Mouse (Mus musculus): ENCODE results near the gene Cyp2c23.
A peak's percentile ranks its signal among the peaks of the same experiment; 100 is the strongest.

Gene Cyp2c23

GRCm38 (mm10) chr19:44028972-44029371 lies at the start of gene Cyp2c23:
Gene Cyp2c23 (minus strand): TSS chr19:44029208.
- no peak for DNase-seq (ENCODE audit: low spot score)

GRCm38 (mm10) chr19:44077024-44077423 lies 48.0 kb upstream of the Cyp2c23 start:
- DNase-seq (ENCODE audit: low spot score) = no peak

GRCm38 (mm10) chr19:44076457-44076856 lies 47.4 kb upstream of the Cyp2c23 start:
- DNase-seq (ENCODE audit: low spot score) = no peak

- no peak for DNase-seq (ENCODE audit: low spot score)
Observed at GRCm38 (mm10) chr19:44074986-44075385, 46.0 kb upstream of the Cyp2c23 start.

- DNase-seq (ENCODE audit: low spot score) = no peak
Observed at GRCm38 (mm10) chr19:44071166-44071565, 42.2 kb upstream of the Cyp2c23 start.

GRCm38 (mm10) chr19:44069914-44070232 lies 40.9 kb upstream of the Cyp2c23 start:
- no peak for DNase-seq (ENCODE audit: low spot score)

GRCm38 (mm10) chr19:44069121-44069913 lies 40.3 kb upstream of the Cyp2c23 start, which contains the start of gene Erlin1:
Gene Erlin1 (minus strand): TSS chr19:44069785.
- peak; percentile 78 for DNase-seq (ENCODE audit: low spot score)

- DNase-seq (ENCODE audit: low spot score) = no peak
Observed at GRCm38 (mm10) chr19:44068232-44068631, 39.2 kb upstream of the Cyp2c23 start.

- DNase-seq (ENCODE audit: low spot score) = no peak
Observed at GRCm38 (mm10) chr19:44067323-44068049, 38.5 kb upstream of the Cyp2c23 start.

- DNase-seq (ENCODE audit: low spot score) = no peak
Observed at GRCm38 (mm10) chr19:44064734-44065133, 35.7 kb upstream of the Cyp2c23 start.

GRCm38 (mm10) chr19:44063773-44064172 lies 34.8 kb upstream of the Cyp2c23 start:
- DNase-seq (ENCODE audit: low spot score) = no peak

- no peak for DNase-seq (ENCODE audit: low spot score)
Observed at GRCm38 (mm10) chr19:44060226-44060625, 31.2 kb upstream of the Cyp2c23 start.

GRCm38 (mm10) chr19:44055173-44055826 lies 26.3 kb upstream of the Cyp2c23 start:
- DNase-seq (ENCODE audit: low spot score) = no peak

GRCm38 (mm10) chr19:44050388-44050787 lies 21.4 kb upstream of the Cyp2c23 start:
- DNase-seq (ENCODE audit: low spot score) = no peak

GRCm38 (mm10) chr19:44049282-44049681 lies 20.3 kb upstream of the Cyp2c23 start:
- DNase-seq (ENCODE audit: low spot score) = no peak

GRCm38 (mm10) chr19:44045847-44046246 lies 16.8 kb upstream of the Cyp2c23 start:
- no peak for DNase-seq (ENCODE audit: low spot score)

GRCm38 (mm10) chr19:44042121-44042520 lies 13.1 kb upstream of the Cyp2c23 start:
- DNase-seq (ENCODE audit: low spot score) = no peak

GRCm38 (mm10) chr19:44033396-44033795 lies 4.4 kb upstream of the Cyp2c23 start:
- no peak for DNase-seq (ENCODE audit: low spot score)

- no peak for DNase-seq (ENCODE audit: low spot score)
Observed at GRCm38 (mm10) chr19:44032046-44032744, 3.2 kb upstream of the Cyp2c23 start.

GRCm38 (mm10) chr19:44030024-44030423 lies 1.0 kb upstream of the Cyp2c23 start:
- DNase-seq (ENCODE audit: low spot score) = no peak

- no peak for DNase-seq (ENCODE audit: low spot score)
Observed at GRCm38 (mm10) chr19:44026956-44027530, 2.0 kb downstream of the Cyp2c23 start.

Data from T-cell, adult 2 months (primary cell).